Mouse (Mus musculus) midbrain, embryonic 14.5 days (tissue): ENCODE data around the gene Hoxd4. TPM values are rescaled to one million over a fixed set of nuclear protein-coding genes. Genes with fewer than 3 reads are reported as not detected.

ENCODE experiments used
- ATAC-seq: fragments of 200-750 bp; cut with Nextera tagmentation; 2 replicates; pipeline ENCODE4 v1.8.0; 2017; ENCODE audit warnings: moderate number of reproducible peaks, moderate library complexity; ENCODE audit not compliant: low FRiP score, low TSS enrichment
- DNase-seq: peaks from one replicate; pipeline ENCODE4 v3.0.0-alpha.2; 2015
- H3K27ac ChIP-seq: fragments of 300-500 bp; sonication (generic); replicated peaks from 2 replicates; pipeline ENCODE4 v1.5.1; 2014; ENCODE audit warnings: mild to moderate bottlenecking, low read depth, low read length, moderate library complexity
- H3K27me3 ChIP-seq: fragments of 300-500 bp; sonication (generic); 2 replicates; pipeline ENCODE4 v1.6.1; 2014; ENCODE audit warnings: low read length, control low read depth, mixed read lengths; ENCODE audit not compliant: control insufficient read depth, insufficient read depth
- H3K36me3 ChIP-seq: fragments of 300-500 bp; sonication (generic); 2 replicates; pipeline ENCODE4 v1.6.1; 2014; ENCODE audit warnings: low read length, control low read depth; ENCODE audit not compliant: control insufficient read depth, insufficient read depth
- H3K4me1 ChIP-seq: fragments of 300-500 bp; sonication (generic); 2 replicates; pipeline ENCODE4 v1.6.1; 2014; ENCODE audit warnings: mild to moderate bottlenecking, antibody characterized with exemption, low read length, control low read depth; ENCODE audit not compliant: control insufficient read depth, insufficient read depth
- H3K4me2 ChIP-seq: fragments of 300-500 bp; sonication (generic); 2 replicates; pipeline ENCODE4 v1.6.1; 2014; ENCODE audit warnings: mild to moderate bottlenecking, low read length, moderate library complexity
- H3K4me3 ChIP-seq: fragments of 300-500 bp; sonication (generic); replicated peaks from 2 replicates; pipeline ENCODE4 v1.5.1; 2014; ENCODE audit warnings: low read depth, low read length
- H3K9ac ChIP-seq: fragments of 300-500 bp; sonication (generic); replicated peaks from 2 replicates; pipeline ENCODE4 v1.6.1; 2014; ENCODE audit warnings: mild to moderate bottlenecking, low read length, moderate library complexity
- H3K9me3 ChIP-seq: fragments of 300-500 bp; sonication (generic); 2 replicates; pipeline ENCODE4 v1.6.1; 2016; ENCODE audit warnings: low read length, control low read depth, mixed read lengths; ENCODE audit not compliant: control insufficient read depth
- WGBS: fragments of 180-500 bp; shearing (Covaris S2); extraction: QIAGEN DNeasy Blood & Tissue Kit; methylation state at CpG from one replicate; pipeline ENCODE4 v1.1.7; 2014; 5-methylcytosine and 5-hydroxymethylcytosine counted together
- polyA plus RNA-seq: library from polyadenylated mRNA; unstranded; fragments of >200 nt; fragmentation: Nextera tagmentation; extraction: Ambion mirVana; gene quantifications from 2 replicates; pipeline ENCODE4 v1.2.1, GENCODE M21; 2014

The Hoxd4 gene
- polyA plus RNA-seq, 1 experiment from 2014 or later = not detected

DNA sequence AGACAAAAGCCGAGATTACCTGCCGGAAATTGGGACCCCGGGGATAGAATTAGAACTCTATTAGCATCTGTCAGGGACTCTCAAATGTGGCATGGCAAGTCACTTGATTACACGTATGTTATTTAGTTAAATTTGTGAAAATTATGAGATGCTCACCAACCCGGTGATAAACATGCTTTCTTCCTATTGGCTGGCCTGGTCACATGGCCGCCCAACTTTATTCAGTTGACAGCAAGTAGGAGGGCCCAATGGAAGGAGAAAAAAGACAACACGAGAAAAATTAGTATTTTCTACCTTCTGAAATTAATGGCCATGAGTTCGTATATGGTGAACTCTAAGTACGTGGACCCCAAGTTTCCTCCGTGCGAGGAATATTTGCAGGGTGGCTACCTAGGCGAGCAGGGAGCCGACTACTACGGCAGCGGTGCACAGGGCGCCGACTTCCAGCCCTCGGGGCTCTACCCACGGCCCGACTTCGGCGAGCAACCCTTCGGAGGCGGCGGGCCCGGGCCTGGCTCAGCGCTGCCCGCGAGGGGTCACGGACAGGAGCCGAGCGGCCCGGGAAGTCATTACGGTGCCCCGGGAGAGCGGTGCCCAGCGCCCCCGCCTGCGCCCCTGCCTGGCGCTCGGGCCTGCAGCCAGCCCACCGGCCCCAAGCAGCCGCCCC lies 15.4 kb downstream of the Hoxd4 start:
- H3K27me3 ChIP-seq = peaks cover 99% of the 10 kb centered on the region
- no peak overlapping the region for H3K27ac ChIP-seq
- no peak for DNase-seq
- no peak overlapping the region for H3K9ac ChIP-seq
- no peak; the same call in 1 of the 2 replicates for ATAC-seq
- H3K36me3 ChIP-seq = no peaks in the 10 kb centered on the region
- H3K4me3 ChIP-seq = 0 out of 2 replicates have a peak overlapping the region, but pooled peaks have one; percentile 3
- no peaks in the 10 kb centered on the region for H3K9me3 ChIP-seq
- no peaks in the 10 kb centered on the region for H3K4me1 ChIP-seq
- no peak overlapping the region for H3K4me2 ChIP-seq
- 1% methylated on average over 43 of the region's 43 CpGs for WGBS

GRCm38 (mm10) chr2:74727640-74728302 lies 16.0 kb downstream of the Hoxd4 start:
- Histone ChIP-seq H3K4me2 (no peak overlapping the region), H3K36me3 (no peaks in the 10 kb centered on the region), H3K9me3 (no peaks in the 10 kb centered on the region), H3K9ac (no peak overlapping the region), H3K4me1 (no peaks in the 10 kb centered on the region), H3K27ac (no peak overlapping the region), H3K4me3 (no peak overlapping the region), H3K27me3 (peaks cover 99% of the 10 kb centered on the region)
- ATAC-seq = no peak
- DNase-seq = no peak
- under 1% methylated on average over 25 of the region's 25 CpGs for WGBS

DNA sequence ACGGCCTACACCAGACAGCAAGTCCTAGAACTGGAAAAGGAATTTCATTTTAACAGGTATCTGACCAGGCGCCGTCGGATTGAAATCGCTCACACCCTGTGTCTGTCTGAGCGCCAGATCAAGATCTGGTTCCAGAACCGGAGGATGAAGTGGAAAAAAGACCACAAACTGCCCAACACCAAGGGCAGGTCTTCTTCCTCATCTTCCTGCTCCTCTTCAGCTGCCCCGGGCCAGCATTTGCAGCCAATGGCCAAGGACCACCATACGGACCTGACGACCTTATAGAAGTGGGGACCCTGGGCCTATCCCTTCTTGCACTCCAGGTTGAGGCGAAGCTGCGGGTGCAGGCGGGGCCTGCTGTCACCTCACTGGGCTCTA lies 16.6 kb downstream of the Hoxd4 start:
- no peaks in the 10 kb centered on the region for H3K36me3 ChIP-seq
- DNase-seq = no peak
- no peak overlapping the region for H3K9ac ChIP-seq
- 1% methylated on average over 13 of the region's 13 CpGs for WGBS
- H3K9me3 ChIP-seq = no peaks in the 10 kb centered on the region
- H3K4me2 ChIP-seq = no peak overlapping the region
- no peaks in the 10 kb centered on the region for H3K4me1 ChIP-seq
- peaks cover 97% of the 10 kb centered on the region for H3K27me3 ChIP-seq
- H3K4me3 ChIP-seq = no peak overlapping the region
- H3K27ac ChIP-seq = no peak overlapping the region
- no peak for ATAC-seq

DNA sequence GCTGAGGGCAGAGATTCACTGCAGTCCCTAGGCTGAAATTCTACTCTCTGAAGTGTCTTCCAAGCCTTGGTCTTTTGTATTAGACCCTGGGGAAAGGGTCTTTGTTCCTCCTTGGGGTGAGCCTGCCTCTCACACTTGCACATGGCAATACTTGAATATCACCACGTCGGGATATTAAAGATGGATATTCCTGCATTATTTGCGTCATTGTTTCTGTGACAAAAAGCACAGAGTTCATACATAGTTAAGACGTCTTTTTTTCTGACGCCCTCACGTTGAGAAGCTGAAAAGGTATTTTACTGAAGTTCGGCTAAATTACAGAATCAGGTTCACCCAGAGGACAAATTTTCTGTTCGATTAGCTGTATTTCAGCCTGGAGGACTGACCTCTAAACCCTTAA lies 18.6 kb downstream of the Hoxd4 start:
- no peak overlapping the region for H3K4me3 ChIP-seq
- no peaks in the 10 kb centered on the region for H3K36me3 ChIP-seq
- H3K27me3 ChIP-seq = peaks cover 97% of the 10 kb centered on the region
- no peaks in the 10 kb centered on the region for H3K9me3 ChIP-seq
- no peak for DNase-seq
- WGBS = 3% methylated on average over 8 of the region's 8 CpGs
- no peaks in the 10 kb centered on the region for H3K4me1 ChIP-seq
- ATAC-seq = no peak
- H3K27ac ChIP-seq = no peak overlapping the region
- no peak overlapping the region for H3K9ac ChIP-seq
- no peak overlapping the region for H3K4me2 ChIP-seq

DNA sequence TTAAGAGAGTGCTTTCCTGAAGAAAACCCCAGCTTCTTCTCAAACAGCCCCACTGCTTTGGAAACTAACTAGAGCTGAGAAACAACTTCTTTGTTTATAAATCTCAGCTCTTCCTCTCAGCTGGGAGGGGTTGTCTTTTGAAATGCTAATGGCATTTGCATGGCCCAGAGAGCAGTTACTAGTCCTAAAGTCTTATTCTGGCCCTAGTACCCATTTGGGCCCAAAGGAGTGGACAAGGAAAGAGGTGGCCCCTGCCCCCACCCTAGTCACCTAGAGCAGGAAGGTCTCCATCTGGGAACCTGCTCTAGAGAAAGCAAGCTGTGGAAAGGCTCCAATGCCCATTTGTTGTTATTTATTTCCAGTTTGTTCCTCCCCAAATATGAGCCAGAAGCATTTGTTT lies 19.3 kb downstream of the Hoxd4 start:
- H3K9ac ChIP-seq = no peak overlapping the region
- DNase-seq = no peak

GRCm38 (mm10) chr2:74731799-74732512 lies 20.2 kb downstream of the Hoxd4 start:
- 3% methylated on average over 9 of the region's 9 CpGs for WGBS
- Histone ChIP-seq H3K27ac (no peak overlapping the region), H3K4me1 (no peaks in the 10 kb centered on the region), H3K4me3 (no peak overlapping the region), H3K9ac (no peak overlapping the region), H3K4me2 (no peak overlapping the region), H3K36me3 (no peaks in the 10 kb centered on the region), H3K27me3 (peaks cover 97% of the 10 kb centered on the region), H3K9me3 (no peaks in the 10 kb centered on the region)
- DNase-seq = no peak
- no peak for ATAC-seq

More for the DNA sequence above, 19.3 kb downstream of the Hoxd4 start:
- no peak for ATAC-seq
- H3K27ac ChIP-seq = no peak overlapping the region
- no peaks in the 10 kb centered on the region for H3K9me3 ChIP-seq
- no peak overlapping the region for H3K4me2 ChIP-seq
- no peaks in the 10 kb centered on the region for H3K4me1 ChIP-seq
- no peak overlapping the region for H3K4me3 ChIP-seq
- H3K36me3 ChIP-seq = no peaks in the 10 kb centered on the region
- peaks cover 97% of the 10 kb centered on the region for H3K27me3 ChIP-seq

- no peaks in the 10 kb centered on the region for H3K4me1 ChIP-seq
- H3K4me3 ChIP-seq = no peak overlapping the region
- whole genome bisulfite sequencing = under 1% methylated on average over 52 of the region's 52 CpGs
- H3K9me3 ChIP-seq = no peaks in the 10 kb centered on the region
- no peak overlapping the region for H3K4me2 ChIP-seq
- H3K27me3 ChIP-seq = peaks cover 97% of the 10 kb centered on the region
- DNase-seq = no peak
- no peaks in the 10 kb centered on the region for H3K36me3 ChIP-seq
- no peak for ATAC-seq
- no peak overlapping the region for H3K9ac ChIP-seq
- H3K27ac ChIP-seq = no peak overlapping the region
These were observed 21.0 kb downstream of the Hoxd4 start for GRCm38 (mm10) chr2:74732513-74733316.

DNA sequence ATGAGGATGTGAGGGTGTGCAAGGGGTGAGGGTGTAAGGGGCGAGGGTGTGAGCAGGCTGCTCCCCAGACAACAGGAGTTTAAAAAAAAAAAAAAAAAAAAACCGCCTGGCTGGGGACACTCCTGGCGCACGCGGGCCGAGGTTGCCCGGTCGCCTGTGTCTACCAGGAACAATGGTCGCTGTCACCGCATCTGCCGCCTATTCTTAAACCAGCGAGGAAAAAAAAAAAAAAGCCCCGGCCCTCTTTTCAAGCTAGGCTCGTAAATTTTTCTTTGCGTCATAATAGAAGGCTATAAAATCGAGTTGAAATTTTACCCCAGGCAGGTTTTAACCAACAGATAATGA lies 21.6 kb downstream of the Hoxd4 start:
- H3K27me3 ChIP-seq = peaks cover 97% of the 10 kb centered on the region
- no peak overlapping the region for H3K4me3 ChIP-seq
- H3K9ac ChIP-seq = no peak overlapping the region
- no peaks in the 10 kb centered on the region for H3K36me3 ChIP-seq
- no peaks in the 10 kb centered on the region for H3K9me3 ChIP-seq
- WGBS = 0% methylated on average over 16 of the region's 16 CpGs
- no peak overlapping the region for H3K4me2 ChIP-seq
- DNase-seq = no peak
- no peak overlapping the region for H3K27ac ChIP-seq
- H3K4me1 ChIP-seq = no peaks in the 10 kb centered on the region
- ATAC-seq = no peak
